Mouse (Mus musculus) liver, embryonic 14.5 days (tissue): ENCODE results near the gene Bicd2.

Source experiments
- CTCF ChIP-seq: IDR thresholded peaks from 2 replicates; pipeline ENCODE4 v1.5.1; 2016; ENCODE audit warnings: antibody characterized with exemption, low read depth, control low read depth
- EP300 ChIP-seq: IDR thresholded peaks from 2 replicates; pipeline ENCODE4 v1.6.1; 2016; ENCODE audit warnings: antibody characterized with exemption, low read depth

GRCm38 (mm10) chr13:49396798-49397197 lies 55.4 kb downstream of the Bicd2 start:
- TF ChIP-seq CTCF: no peak
- TF ChIP-seq EP300: no peak
